Mouse (Mus musculus): ENCODE measurements around the gene Chn2. TPM values are rescaled to one million over a fixed set of nuclear protein-coding genes. Genes with fewer than 3 reads are reported as not detected.

Chn2 gene
- total RNA-seq, 2 experiments from 2014 or later = 1.0 to 1.3 TPM

- TF ChIP-seq CTCF (IDR thresholded peaks at IDR 0.05) = no peak
- H3K4me3 ChIP-seq = no peak overlapping the region
- intact Hi-C loops (cut with DNase I) = no loop called here
- no peak for DNase-seq
- H3K27ac ChIP-seq = no peak overlapping the region
These were observed 93.9 kb downstream of the Chn2 start for GRCm38 (mm10) chr6:54133231-54133630.

- no peak overlapping the region for H3K27ac ChIP-seq
- no peak for DNase-seq
- no peak overlapping the region for H3K4me3 ChIP-seq
- no peak for TF ChIP-seq CTCF (IDR thresholded peaks at IDR 0.05)
- intact Hi-C loops (cut with DNase I) = no loop called here
These were observed 98.8 kb downstream of the Chn2 start for GRCm38 (mm10) chr6:54138157-54138556.

- intact Hi-C loops (cut with DNase I) = no loop called here
- DNase-seq = no peak
- TF ChIP-seq CTCF (IDR thresholded peaks at IDR 0.05) = no peak
- H3K27ac ChIP-seq = no peak overlapping the region
- no peak overlapping the region for H3K4me3 ChIP-seq
These were observed 101.1 kb downstream of the Chn2 start for GRCm38 (mm10) chr6:54140488-54140887.

- H3K4me3 ChIP-seq = no peak overlapping the region
- no peak for TF ChIP-seq CTCF (IDR thresholded peaks at IDR 0.05)
- no peak overlapping the region for H3K27ac ChIP-seq
- DNase-seq = no peak
- intact Hi-C loops (cut with DNase I) = no loop called here
These were observed 101.8 kb downstream of the Chn2 start for GRCm38 (mm10) chr6:54141165-54141564.

GRCm38 (mm10) chr6:54142848-54143651, 103.7 kb downstream of the Chn2 start:
- no peak overlapping the region for H3K4me3 ChIP-seq
- no peak overlapping the region for H3K27ac ChIP-seq
- TF ChIP-seq CTCF (IDR thresholded peaks at IDR 0.05) = no peak
- intact Hi-C loops (cut with DNase I) = no loop called here
- no peak for DNase-seq

- Histone ChIP-seq H3K27ac (no peak overlapping the region), H3K4me3 (no peak overlapping the region)
- no peak for TF ChIP-seq CTCF (IDR thresholded peaks at IDR 0.05)
- DNase-seq = no peak
- intact Hi-C loops (cut with DNase I) = no loop called here
These were observed 104.3 kb downstream of the Chn2 start for GRCm38 (mm10) chr6:54143652-54143960.

GRCm38 (mm10) chr6:54148844-54149526, 109.6 kb downstream of the Chn2 start:
- no peak for TF ChIP-seq CTCF (IDR thresholded peaks at IDR 0.05)
- DNase-seq = no peak
- Histone ChIP-seq H3K4me3 (no peak overlapping the region), H3K27ac (no peak overlapping the region)
- intact Hi-C loops (cut with DNase I) = no loop called here

GRCm38 (mm10) chr6:54150821-54151220, 111.5 kb downstream of the Chn2 start:
- DNase-seq = no peak
- no peak for TF ChIP-seq CTCF (IDR thresholded peaks at IDR 0.05)
- no peak overlapping the region for H3K27ac ChIP-seq
- intact Hi-C loops (cut with DNase I) = no loop called here
- no peak overlapping the region for H3K4me3 ChIP-seq

- TF ChIP-seq CTCF (IDR thresholded peaks at IDR 0.05) = no peak
These were observed 112.3 kb downstream of the Chn2 start for GRCm38 (mm10) chr6:54151443-54152241.

GRCm38 (mm10) chr6:54157097-54157496, 117.7 kb downstream of the Chn2 start:
- DNase-seq = no peak
- intact Hi-C loops (cut with DNase I) = no loop called here
- TF ChIP-seq CTCF (IDR thresholded peaks at IDR 0.05) = no peak
- no peak overlapping the region for H3K4me3 ChIP-seq
- H3K27ac ChIP-seq = no peak overlapping the region

More at GRCm38 (mm10) chr6:54151443-54152241, 112.3 kb downstream of the Chn2 start:
- Histone ChIP-seq H3K27ac (no peak overlapping the region), H3K4me3 (no peak overlapping the region)
- intact Hi-C loops (cut with DNase I) = no loop called here
- no peak for DNase-seq

GRCm38 (mm10) chr6:54158317-54158716, 119.0 kb downstream of the Chn2 start:
- no peak for DNase-seq
- intact Hi-C loops (cut with DNase I) = no loop called here
- no peak for TF ChIP-seq CTCF (IDR thresholded peaks at IDR 0.05)
- Histone ChIP-seq H3K27ac (no peak overlapping the region), H3K4me3 (no peak overlapping the region; the same call in 1 of the 2 replicates)

GRCm38 (mm10) chr6:54160677-54161076, 121.3 kb downstream of the Chn2 start:
- H3K27ac ChIP-seq = no peak overlapping the region
- DNase-seq = no peak
- TF ChIP-seq CTCF (IDR thresholded peaks at IDR 0.05) = no peak
- intact Hi-C loops (cut with DNase I) = no loop called here
- H3K4me3 ChIP-seq = no peak overlapping the region

- intact Hi-C loops (cut with DNase I) = no loop called here
- H3K27ac ChIP-seq = no peak overlapping the region
- no peak for TF ChIP-seq CTCF (IDR thresholded peaks at IDR 0.05)
- no peak for DNase-seq
- no peak overlapping the region for H3K4me3 ChIP-seq
These were observed 121.9 kb downstream of the Chn2 start for GRCm38 (mm10) chr6:54161246-54161645.
